Mouse (Mus musculus): ENCODE measurements around the gene Cox7a1. TPM values are rescaled to one million over a fixed set of nuclear protein-coding genes. Genes with fewer than 3 reads are reported as not detected.
"Not testable (repeated sequence)": the region's sequence is repeated elsewhere in the genome, so short reads cannot be mapped to it uniquely, and the experiment has no call there.

Cox7a1 gene
- polyA plus RNA-seq, 1 experiment from 2014 or later = 3.0 TPM

GRCm38 (mm10) chr7:30194101-30194831 is 10.3 kb downstream of the Cox7a1 start:
- WGBS = under 1% methylated on average over 25 of the region's 26 CpGs
- peak overlapping the region; percentile 82 for H3K9ac ChIP-seq (replicated peaks)
- no peaks in the 10 kb centered on the region for H3K9me3 ChIP-seq
- no peaks in the 10 kb centered on the region for H3K27me3 ChIP-seq
- ATAC-seq = peak; percentile 37
- H3K4me1 ChIP-seq (replicated peaks) = peaks cover 24% of the 10 kb centered on the region
- peak overlapping the region; percentile 75 for H3K4me2 ChIP-seq (replicated peaks)
- peaks cover 34% of the 10 kb centered on the region for H3K36me3 ChIP-seq
- peak overlapping the region; percentile 77 for H3K4me3 ChIP-seq (replicated peaks)
- H3K27ac ChIP-seq = peak overlapping the region; percentile 72

- Histone ChIP-seq H3K4me3 (replicated peaks) (peak overlapping the region; percentile 77), H3K4me1 (replicated peaks) (peaks cover 24% of the 10 kb centered on the region), H3K4me2 (replicated peaks) (peak overlapping the region; percentile 75), H3K9me3 (no peaks in the 10 kb centered on the region), H3K27me3 (no peaks in the 10 kb centered on the region), H3K9ac (replicated peaks) (peak overlapping the region; percentile 82), H3K36me3 (peaks cover 30% of the 10 kb centered on the region), H3K27ac (peak overlapping the region; percentile 72)
- under 1% methylated on average over 28 of the region's 28 CpGs for WGBS
- ATAC-seq = peak; percentile 92
Measured at GRCm38 (mm10) chr7:30194884-30195283, 10.9 kb downstream of the Cox7a1 start.

GRCm38 (mm10) chr7:30195461-30195860 is 11.5 kb downstream of the Cox7a1 start:
- H3K4me1 ChIP-seq (replicated peaks) = peaks cover 24% of the 10 kb centered on the region
- H3K27ac ChIP-seq = no peak overlapping the region
- H3K9me3 ChIP-seq = no peaks in the 10 kb centered on the region
- ATAC-seq = no peak
- H3K36me3 ChIP-seq = peaks cover 24% of the 10 kb centered on the region
- 74% methylated on average over 6 of the region's 6 CpGs for WGBS
- peak overlapping the region; percentile 77; the same call in 1 of the 2 replicates for H3K4me3 ChIP-seq (replicated peaks)
- no peaks in the 10 kb centered on the region for H3K27me3 ChIP-seq
- H3K4me2 ChIP-seq (replicated peaks) = peak overlapping the region; percentile 75
- H3K9ac ChIP-seq (replicated peaks) = peak overlapping the region; percentile 82; the same call in 1 of the 2 replicates

DNA sequence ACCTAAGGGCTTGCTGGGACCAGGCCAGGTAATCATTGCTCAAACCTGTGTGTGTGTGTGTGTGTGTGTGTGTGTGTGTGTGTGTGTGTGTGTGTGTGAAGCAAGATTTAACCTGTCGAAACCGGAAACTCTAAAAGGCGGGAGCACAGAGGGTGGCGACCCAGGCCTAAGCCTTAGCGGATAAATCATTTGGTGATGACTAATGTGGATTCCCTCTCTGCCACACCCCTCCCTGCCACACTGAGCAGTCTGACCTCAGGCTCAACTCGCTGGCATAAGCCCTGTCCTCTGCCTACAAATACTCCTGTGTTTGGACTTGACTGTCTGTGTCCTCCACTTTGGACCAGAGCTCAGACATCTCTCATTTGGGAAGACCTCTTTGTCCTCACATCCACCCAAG is 12.2 kb downstream of the Cox7a1 start:
- peaks cover 24% of the 10 kb centered on the region for H3K4me1 ChIP-seq (replicated peaks)
- H3K36me3 ChIP-seq = peaks cover 17% of the 10 kb centered on the region
- no peak overlapping the region for H3K9ac ChIP-seq (replicated peaks)
- no peaks in the 10 kb centered on the region for H3K9me3 ChIP-seq
- no peaks in the 10 kb centered on the region for H3K27me3 ChIP-seq
- H3K4me3 ChIP-seq (replicated peaks) = no peak overlapping the region
- no peak overlapping the region for H3K27ac ChIP-seq
- H3K4me2 ChIP-seq (replicated peaks) = no peak overlapping the region
- ATAC-seq = no peak
- 79% methylated on average over 6 of the region's 6 CpGs for WGBS

GRCm38 (mm10) chr7:30197592-30198129 is 13.7 kb downstream of the Cox7a1 start:
- Histone ChIP-seq H3K9me3 (no peaks in the 10 kb centered on the region), H3K27me3 (no peaks in the 10 kb centered on the region), H3K4me2 (replicated peaks) (no peak overlapping the region), H3K27ac (no peak overlapping the region), H3K4me1 (replicated peaks) (peaks cover 20% of the 10 kb centered on the region), H3K9ac (replicated peaks) (no peak overlapping the region), H3K36me3 (0 out of 2 replicates have a peak, but pooled peaks cover 2% of the 10 kb centered on the region), H3K4me3 (replicated peaks) (no peak overlapping the region)
- no peak for ATAC-seq
- 78% methylated on average over 5 of the region's 5 CpGs for WGBS

GRCm38 (mm10) chr7:30198481-30198971 is 14.6 kb downstream of the Cox7a1 start, which contains the start of gene Capns1:
TSS of gene Capns1 (minus strand) at chr7:30198811.
- Histone ChIP-seq H3K4me2 (replicated peaks) (peak within 1 kb of the TSS; percentile 32), H3K4me1 (replicated peaks) (peaks cover 11% of the 10 kb centered on the region), H3K27me3 (no peaks in the 10 kb centered on the region), H3K4me3 (replicated peaks) (peak within 1 kb of the TSS; percentile 16), H3K36me3 (no peaks in the 10 kb centered on the region), H3K9me3 (no peaks in the 10 kb centered on the region), H3K27ac (no peak within 1 kb of the TSS), H3K9ac (replicated peaks) (no peak within 1 kb of the TSS)
- no peak for ATAC-seq
- 7% methylated on average over 8 of the region's 8 CpGs for WGBS

GRCm38 (mm10) chr7:30199498-30200139 is 15.7 kb downstream of the Cox7a1 start:
- Histone ChIP-seq H3K36me3 (no peaks in the 10 kb centered on the region), H3K9me3 (no peaks in the 10 kb centered on the region), H3K4me3 (replicated peaks) (no peak overlapping the region), H3K9ac (replicated peaks) (no peak overlapping the region), H3K27ac (no peak overlapping the region), H3K4me1 (replicated peaks) (peaks cover 10% of the 10 kb centered on the region), H3K27me3 (no peaks in the 10 kb centered on the region), H3K4me2 (replicated peaks) (no peak overlapping the region)
- 83% methylated on average over 18 of the region's 18 CpGs for WGBS
- no peak for ATAC-seq

GRCm38 (mm10) chr7:30200200-30200599 is 16.3 kb downstream of the Cox7a1 start:
- no peaks in the 10 kb centered on the region for H3K36me3 ChIP-seq
- no peak overlapping the region for H3K4me3 ChIP-seq (replicated peaks)
- no peak overlapping the region for H3K4me2 ChIP-seq (replicated peaks)
- 78% methylated on average over 5 of the region's 5 CpGs for WGBS
- H3K9ac ChIP-seq (replicated peaks) = no peak overlapping the region
- no peak for ATAC-seq
- peaks cover 8% of the 10 kb centered on the region for H3K4me1 ChIP-seq (replicated peaks)
- no peaks in the 10 kb centered on the region for H3K27me3 ChIP-seq
- no peaks in the 10 kb centered on the region for H3K9me3 ChIP-seq
- no peak overlapping the region for H3K27ac ChIP-seq

DNA sequence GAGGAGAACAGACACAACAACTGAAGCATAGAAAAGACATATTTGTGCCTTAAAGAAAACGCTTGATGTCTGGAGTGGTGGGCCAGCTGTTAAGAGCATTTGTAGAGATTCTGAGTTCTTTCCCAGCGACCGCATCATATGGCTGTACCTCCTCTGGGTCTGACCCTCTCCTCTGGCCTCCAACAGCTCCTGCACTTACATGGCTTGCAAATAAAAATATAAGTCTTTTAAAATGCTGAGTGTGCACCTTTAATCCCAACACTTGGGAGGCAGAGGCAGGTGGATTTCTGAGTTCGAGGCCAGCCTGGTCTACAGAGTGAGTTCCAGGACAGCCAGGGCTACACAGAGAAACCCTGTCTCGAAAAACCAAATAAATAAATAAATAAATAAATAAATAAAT is 16.7 kb downstream of the Cox7a1 start:
- WGBS = 89% methylated on average over 5 of the region's 5 CpGs
- H3K4me1 ChIP-seq (replicated peaks); H3K9me3 ChIP-seq; ATAC-seq; H3K36me3 ChIP-seq; H3K27ac ChIP-seq; H3K4me3 ChIP-seq (replicated peaks); H3K27me3 ChIP-seq; H3K9ac ChIP-seq (replicated peaks); H3K4me2 ChIP-seq (replicated peaks): not testable (repeated sequence)

GRCm38 (mm10) chr7:30202895-30203690 is 19.1 kb downstream of the Cox7a1 start:
- WGBS = 87% methylated on average over 11 of the region's 11 CpGs

GRCm38 (mm10) chr7:30204380-30204779 is 20.4 kb downstream of the Cox7a1 start:
- no peak overlapping the region for H3K4me3 ChIP-seq (replicated peaks)
- ATAC-seq = no peak
- no peaks in the 10 kb centered on the region for H3K9me3 ChIP-seq
- no peaks in the 10 kb centered on the region for H3K27me3 ChIP-seq
- no peak overlapping the region for H3K4me2 ChIP-seq (replicated peaks)
- no peak overlapping the region for H3K9ac ChIP-seq (replicated peaks)
- no peaks in the 10 kb centered on the region for H3K36me3 ChIP-seq
- H3K27ac ChIP-seq = no peak overlapping the region
- 14% methylated on average over 8 of the region's 8 CpGs for WGBS
- H3K4me1 ChIP-seq (replicated peaks) = no peaks in the 10 kb centered on the region

More at GRCm38 (mm10) chr7:30202895-30203690, 19.1 kb downstream of the Cox7a1 start:
- Histone ChIP-seq H3K36me3 (no peaks in the 10 kb centered on the region), H3K4me3 (replicated peaks) (no peak overlapping the region), H3K9ac (replicated peaks) (no peak overlapping the region), H3K4me1 (replicated peaks) (peaks cover 5% of the 10 kb centered on the region; the same call in 1 of the 2 replicates), H3K4me2 (replicated peaks) (no peak overlapping the region), H3K9me3 (no peaks in the 10 kb centered on the region), H3K27ac (no peak overlapping the region), H3K27me3 (no peaks in the 10 kb centered on the region)
- no peak for ATAC-seq
